Mouse (Mus musculus) left cerebral cortex, adult 11 months (tissue): ENCODE measurements at regions not wholly inside any gene's neighbourhood (a gene's known extent, or its start where the extent isn't known, plus 50 kb on each side); places are given as distances from the start of the nearest gene placed in this dataset.

Source experiments
- DNase-seq: peaks from one replicate; pipeline ENCODE4 v3.0.0; 2022; ENCODE audit warnings: low spot score

DNA sequence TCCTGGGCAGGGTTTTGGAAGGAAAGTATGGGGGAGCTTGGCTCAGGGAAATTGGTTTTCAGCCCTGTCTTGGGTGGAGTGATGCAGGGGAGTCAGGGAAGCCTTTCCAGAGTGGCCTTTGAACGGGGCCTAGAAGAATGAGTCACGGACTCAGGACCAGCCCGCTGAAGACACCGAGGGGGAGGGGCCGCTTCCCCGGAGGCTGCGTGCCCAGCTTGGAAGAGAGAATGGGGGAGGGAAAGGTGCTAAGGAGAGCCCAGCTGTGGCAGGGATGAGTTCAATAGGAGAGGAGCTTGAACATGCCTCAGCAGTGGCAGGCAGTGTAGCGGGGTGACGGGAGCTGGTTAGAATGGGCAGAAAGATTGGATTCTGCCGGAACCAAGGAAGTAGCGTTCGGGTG, 337.8 kb downstream of the Zfp706 start:
- DNase-seq: no peak

DNA sequence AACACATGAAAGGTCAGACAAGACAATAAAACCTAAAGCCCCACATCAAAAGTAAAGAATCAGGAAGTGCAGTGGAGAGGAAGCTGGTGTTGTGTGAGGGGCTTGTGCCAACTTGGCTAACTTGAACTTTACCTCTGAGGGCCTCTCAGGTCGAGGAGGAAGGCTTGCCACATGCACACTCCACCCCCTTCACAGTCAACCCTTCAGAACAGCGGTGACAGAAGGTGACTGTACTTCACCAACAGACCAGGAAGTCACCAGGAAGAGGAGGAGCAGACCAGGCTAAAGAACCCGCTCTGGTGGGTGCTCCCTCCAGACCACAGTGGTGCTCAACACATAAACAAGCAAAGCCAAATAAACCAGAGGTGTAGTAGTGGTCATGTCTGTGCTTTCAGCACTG, 341.0 kb downstream of the Zfp706 start:
- no peak for DNase-seq

DNA sequence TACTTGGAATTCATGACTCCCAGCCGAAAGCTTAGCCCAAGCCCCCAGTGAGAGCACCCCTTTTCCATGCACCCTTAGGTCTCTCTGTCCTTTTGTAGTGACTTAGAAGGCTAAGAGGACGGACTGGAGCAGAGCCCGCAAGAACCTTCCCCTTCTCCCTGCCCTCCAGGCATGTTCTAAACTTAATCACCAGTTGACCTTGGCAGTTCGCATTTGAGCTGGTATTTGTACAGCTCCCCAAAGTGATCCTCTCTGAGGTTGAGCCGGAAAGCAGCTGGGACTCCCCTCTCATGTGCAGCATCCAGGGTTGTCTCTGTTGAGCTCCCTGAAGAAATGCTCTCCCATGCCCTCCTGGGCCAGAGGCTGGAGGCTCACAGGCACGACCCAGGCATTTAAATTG, 343.2 kb downstream of the Zfp706 start:
- no peak for DNase-seq

DNA sequence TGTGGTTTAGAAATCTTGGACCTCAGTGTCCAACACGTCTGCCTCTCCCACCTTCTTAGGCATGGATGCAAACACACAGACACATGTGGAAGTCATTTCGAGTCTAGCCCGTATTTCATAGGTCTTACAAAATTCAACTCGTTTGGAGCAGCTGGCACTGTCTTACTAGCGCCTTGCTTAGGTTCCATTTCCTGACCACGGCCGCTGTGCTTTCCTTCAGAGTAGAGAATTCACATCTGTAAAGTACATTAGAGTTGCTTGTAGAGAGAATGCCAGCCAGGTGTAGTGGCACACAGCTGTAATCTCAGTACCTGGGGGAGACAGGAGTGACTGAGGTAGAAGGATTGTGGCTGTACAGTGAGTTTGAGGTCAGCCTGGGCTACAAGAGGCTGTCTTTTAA, 346.6 kb downstream of the Zfp706 start:
- DNase-seq: no peak
